Mouse (Mus musculus) gastrocnemius, adult 8-10 months (tissue): Measurements from ENCODE around the gene Cdk19. TPM values are rescaled to one million over a fixed set of nuclear protein-coding genes. Genes with fewer than 3 reads are reported as not detected.
"Not testable (repeated sequence)": the region's sequence is repeated elsewhere in the genome, so short reads cannot be mapped to it uniquely, and the experiment has no call there.

ENCODE experiments used
- DNase-seq, 2 experiments: peaks; one replicate each; pipeline ENCODE4 v3.0.0; 2022; ENCODE audit warnings: low spot score in 2 of 2
- total RNA-seq, 4 experiments: library from RNA; stranded (reverse); gene quantifications; 2 replicates each; pipeline ENCODE4 v1.2.4; 2022

Gene Cdk19
- total RNA-seq, 4 experiments from 2014 or later: 6.8 to 35.5 (median 20.0) TPM

DNA sequence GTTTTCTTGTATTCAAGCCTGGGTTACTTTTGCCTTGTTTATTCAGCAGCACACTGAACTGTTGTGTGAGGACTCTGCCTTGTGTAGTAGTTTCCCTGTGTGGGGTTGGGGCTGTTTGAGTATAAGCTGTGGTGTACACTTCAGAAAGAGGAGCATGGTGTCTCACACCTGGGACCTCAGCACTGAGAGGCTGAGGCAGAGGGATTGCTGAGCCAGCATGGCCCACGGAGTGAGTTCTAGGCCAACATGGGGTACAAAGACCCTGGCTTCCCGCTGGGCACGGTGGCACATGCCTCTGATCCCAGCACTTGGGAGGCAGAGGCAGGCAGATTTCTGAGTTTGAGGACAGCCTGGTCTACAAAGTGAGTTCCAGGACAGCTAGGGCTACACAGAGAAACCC, 139.3 kb downstream of the Cdk19 start:
- DNase-seq: no peak

DNA sequence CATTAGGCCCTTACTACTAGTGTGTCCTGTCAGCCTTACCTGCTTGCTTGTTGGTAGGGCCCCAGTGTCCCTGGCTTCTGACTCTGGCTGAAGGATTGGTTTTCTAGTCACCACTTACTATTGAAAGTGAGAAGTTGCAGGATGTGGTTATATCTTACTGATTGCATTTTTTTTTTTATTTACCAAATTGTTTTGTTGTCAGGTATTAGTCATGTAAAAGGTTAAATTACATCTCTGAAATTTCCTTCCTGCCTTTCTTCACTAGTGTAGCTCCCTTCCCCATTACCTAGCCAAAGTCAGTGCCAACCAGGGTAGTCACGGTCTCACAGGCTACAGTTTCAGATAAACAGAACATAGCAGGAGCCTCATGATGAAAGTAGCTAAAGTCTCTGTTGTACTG, 139.9 kb downstream of the Cdk19 start:
- DNase-seq: no peak

DNA sequence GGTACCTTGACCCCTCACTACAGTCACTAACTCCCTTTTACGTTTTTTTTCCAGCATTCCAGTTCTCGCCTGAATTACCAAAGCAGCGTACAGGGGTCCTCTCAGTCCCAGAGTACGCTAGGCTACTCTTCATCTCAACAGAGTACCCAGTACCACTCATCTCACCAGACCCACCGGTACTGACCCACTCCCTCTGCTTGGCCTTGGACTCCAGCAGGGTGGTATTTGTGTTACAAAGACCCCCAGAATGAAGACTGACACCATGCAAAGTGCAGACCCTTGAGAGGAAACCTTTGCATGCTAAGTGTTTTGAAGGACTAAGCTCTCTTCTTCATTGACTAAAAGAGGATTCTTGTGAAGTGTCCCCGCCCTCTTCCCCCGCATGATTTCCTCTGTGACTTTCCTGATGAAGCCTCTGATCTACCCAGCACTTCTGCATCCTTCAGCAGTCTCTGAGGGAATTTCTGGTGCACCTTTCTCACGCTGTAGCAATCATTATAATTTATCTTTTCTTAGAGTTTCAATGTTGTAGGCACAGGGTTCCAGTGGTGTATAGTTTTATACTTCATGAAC, 140.3 kb downstream of the Cdk19 start:
- no peak for DNase-seq

DNA sequence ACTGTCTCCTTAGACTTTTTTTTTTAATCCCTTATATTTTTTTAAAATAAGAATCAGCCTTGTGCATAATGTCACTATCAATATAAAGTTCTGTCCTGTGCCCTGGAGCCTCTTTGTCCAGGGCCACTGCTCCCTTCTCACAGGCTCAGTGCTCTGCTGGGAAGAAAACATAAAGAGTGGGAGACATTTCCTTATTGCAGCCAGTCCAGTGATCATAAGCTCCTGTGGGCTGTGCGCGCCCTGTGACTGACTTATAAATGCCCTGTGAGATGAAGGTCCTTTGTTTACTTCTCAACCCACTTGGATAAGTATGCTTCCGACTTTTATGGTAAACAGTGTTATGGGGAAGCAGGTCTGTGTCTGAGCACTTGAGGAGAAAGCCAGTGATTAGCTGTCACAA, 142.2 kb downstream of the Cdk19 start:
- no peak for DNase-seq

DNA sequence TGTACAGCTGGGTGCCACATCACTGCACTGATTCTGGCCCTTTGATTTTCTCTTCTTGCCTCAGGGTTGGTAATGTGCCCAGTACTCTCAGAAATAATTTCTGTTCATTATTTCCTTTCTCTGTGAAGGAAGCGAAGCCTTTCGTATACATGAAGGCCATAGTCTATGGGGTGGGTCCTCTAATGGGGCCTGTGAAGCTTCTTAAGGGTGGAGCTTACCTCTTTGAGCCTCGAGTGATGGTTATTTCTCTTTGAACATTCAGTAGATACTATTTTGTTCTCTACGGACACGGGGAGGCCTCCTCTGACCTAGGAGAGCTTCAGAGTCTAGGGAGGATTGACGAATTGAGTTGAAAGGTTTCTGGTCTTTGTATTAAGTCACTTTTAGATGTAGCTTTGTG, 142.9 kb downstream of the Cdk19 start:
- DNase-seq: no peak

DNA sequence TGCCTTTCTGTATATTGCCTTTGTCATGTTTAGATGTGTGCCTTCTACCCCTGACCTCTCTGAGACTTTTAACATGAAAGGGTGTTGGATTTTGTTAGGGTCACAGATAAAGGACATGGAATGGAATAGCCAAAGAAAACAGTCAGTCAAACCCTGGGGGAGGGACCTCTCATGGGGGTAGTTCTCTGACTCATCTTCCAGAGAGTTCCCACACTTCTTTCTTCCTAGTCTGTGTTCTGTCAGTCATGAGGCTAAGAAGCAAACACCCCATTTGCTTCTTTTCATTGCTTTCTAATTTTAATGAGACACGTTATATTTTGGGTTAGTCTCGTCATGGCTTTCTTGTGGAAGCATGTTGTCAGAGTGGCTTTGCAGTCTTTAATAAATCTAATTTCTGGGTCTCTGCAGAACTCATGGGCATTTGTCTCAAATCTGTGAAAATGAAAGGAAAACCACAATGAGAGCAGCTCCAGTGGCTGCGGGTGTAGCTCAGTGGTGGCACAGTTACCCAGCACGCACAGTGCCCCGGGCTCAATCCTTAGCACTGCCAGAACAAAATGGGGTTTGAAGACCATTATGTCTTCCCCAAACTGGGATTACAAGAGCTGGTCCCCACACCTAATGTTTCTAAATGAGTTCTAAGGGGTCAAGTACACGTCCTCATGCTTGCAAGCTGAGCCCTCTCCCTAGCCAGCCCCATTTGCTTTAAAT, 149.9 kb downstream of the Cdk19 start:
- no peak for DNase-seq

DNA sequence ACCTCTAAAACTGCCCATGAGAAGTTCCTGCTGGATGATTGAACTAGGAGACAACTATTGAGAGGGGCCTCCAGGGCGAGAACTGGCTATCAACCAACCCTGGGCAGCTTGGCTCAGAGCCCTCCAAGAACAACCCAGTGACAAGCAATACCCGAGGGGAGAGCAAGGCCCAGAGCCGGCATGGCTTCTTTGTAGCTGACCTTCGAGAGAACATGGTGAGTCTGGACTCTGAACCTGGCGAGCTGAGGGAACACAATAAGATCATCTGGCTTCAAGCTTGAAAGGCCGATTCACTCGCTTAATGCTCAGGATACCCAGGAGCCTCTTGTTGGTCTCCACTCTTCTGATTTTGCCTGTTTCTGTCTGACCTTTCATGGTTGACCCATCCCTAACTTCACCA, 151.8 kb downstream of the Cdk19 start:
- no peak for DNase-seq

DNA sequence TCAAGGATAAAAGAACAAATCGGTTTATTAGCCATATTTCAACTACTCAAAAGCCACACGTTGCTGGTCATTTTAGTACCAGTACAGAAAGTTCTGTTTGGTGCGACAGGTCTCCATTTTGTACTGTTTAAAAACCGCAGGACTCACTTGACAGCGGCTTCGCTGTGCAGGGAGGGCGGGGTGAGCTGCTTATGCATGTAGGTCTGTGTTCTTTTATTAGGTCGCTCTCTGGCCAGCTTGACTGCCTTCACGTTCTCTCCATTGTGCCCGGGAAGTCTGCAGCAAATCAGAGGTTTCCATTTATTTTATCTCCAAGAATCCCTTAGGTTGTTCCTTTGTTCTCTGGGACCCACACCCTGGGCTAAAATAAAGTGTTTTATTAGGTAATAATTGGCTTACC, 152.4 kb downstream of the Cdk19 start:
- DNase-seq: no peak

DNA sequence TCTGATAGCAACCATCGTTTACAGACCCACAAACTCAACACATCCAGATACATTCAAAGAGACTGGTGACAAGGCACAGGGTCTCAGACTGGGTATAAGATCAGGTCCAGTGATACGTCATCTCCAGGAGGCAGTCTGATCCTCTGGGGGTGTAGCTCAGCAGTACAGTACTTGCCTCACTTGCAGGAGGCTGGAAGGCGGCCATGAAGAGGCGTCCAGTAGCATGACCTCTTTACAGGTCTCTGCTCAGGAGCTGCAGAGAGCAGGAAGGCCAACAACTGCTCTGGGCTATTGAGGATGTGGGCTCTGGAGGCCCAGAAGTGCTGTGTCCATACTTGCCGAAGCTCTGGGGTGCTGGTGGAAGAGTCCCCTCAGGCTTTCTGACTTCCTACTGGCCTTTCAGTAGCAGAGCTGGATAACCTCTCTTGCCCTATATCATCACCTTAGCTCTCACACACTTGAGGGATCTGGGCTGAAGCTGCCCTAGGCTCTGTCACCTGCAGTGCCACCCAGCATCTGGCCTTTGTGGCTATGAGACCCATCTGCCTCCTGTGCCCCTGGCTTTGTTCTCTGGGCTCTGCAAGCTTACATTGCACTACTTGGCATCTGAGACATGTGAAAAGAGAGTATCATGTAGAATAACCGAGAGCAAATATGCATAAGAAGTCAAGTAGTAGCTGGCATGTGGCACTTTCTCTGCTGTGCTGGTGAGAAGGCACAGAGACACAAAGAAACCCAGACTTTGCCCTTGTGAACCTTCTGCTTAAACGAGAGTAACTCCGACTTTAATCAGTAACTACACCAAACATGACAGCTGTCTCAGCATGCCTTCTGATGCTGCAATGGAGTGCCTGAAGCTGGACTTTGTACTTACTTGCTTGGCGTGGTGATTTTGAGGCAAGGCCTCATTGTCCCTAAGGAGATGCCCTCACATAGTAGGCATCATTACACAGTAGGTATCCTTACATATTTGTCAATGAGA, 155.1 kb downstream of the Cdk19 start:
- DNase-seq: no peak

DNA sequence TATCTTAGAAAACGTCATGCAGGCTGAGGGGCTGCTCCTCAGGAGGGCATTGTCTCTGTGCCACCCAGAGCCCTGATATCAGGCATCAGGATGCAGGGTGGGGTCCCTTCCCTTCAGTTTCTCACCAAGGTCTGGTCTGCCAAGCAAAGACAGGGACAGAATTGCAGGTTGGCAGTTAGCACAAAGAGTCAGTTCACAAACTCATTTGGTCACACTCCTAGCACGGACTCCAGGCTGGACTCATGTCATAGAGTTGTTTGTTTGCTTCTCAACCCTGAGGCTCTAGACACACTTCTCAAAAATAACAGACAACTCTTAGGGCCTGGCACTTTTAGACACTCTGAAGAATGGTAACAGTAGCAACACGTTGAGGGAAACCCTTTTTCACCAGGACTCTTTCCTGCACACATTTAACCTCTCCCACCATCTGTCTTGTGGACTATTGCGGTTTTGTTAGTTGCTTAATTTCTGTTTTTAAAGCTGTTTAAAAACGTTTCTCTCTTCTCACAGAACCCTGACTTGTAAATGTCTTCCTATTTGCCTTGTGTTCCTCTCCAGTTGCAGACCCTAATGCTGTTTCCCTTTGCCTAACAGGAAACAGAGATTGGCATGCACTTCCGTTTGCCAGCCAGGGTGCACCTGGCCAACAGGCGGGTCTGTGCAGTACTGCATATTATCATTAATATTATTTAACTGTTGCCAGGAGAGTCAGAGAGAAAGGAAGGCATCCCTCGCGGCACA, 158.1 kb downstream of the Cdk19 start:
- no peak for DNase-seq

DNA sequence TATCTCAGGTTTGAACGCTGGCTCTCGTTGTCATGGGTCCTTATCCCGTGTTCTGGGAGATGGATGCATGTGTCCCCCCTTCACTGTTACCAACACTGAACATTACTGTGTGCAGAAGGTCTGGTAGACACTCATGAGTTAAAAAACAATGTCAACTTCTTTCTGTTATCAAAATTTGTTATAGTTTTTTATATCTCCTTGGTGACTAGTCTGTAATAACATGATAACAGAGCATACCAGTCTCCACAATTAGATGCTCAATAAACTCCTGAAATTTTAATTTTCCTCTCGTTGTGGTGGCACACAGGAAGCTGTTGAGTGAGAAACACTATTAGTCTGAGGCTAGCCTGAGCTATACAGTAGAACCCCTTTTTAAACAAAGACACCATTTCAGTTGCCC, 159.1 kb downstream of the Cdk19 start:
- no peak for DNase-seq

DNA sequence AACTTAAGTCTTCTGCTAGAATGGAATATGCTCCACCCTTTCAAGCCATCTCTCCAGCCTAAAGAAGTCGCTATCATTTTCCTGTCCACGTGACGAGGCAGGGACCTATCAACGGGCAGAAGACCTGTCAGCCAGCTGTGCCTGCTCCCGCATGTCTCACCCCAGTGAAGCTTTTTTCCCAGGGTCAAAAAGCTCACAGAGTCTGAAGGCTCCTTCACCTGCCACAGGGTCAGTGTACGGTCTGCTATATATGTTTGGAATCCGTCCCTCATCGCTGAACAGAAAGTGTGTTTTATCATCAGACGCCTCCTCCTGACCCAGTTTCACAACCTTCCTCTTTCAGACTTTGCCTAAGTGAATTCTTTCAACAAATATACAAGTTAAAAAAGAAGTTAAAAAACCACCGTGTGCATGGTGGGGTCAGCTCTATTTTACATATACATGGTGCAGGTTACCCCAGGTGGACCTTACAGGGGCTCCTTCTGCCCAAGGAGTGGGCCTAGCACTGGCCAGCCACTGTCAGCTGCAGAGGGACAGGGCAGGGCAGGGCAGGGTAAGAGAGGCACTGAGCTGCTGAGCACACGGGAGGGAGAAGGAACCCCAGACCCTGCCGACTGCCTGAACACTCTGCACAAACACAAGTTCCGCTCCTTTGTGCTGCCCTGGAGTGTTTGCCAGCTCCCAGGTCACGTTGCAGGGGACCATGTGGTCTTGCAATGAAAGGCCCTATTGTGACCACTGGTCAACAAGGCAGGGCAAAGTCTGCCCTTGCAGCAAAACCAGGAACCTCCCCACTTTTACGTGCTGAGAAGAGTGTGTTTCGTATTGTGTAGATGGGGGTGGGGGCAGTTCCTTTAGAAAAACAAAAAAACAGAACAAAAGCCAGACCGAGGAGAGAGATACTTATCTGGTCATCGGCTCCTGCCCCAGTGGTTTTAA, 160.2 kb downstream of the Cdk19 start:
- DNase-seq: no peak

DNA sequence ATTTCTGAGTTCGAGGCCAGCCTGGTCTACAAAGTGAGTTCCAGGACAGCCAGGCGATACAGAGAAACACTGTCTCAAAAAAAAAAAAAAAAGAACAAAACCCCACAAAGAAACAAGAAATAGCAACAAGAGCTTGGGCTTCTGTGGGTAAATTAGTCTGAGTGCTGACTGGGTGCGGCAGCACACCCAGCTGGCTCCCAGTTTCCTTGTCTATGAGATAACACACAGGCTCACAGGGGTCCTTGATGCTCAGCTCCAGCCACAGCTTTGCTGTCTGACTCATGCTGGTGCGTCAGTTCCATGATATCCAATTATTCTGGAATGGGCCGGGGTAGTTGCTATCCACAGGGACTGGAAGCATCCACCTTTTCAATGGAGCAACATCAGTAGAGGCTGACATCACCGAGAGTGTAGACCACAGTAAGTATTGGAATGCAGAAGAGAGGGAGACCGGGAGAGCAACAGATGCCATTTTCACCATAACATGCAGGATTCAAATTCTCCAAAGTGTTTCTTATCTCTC, 161.4 kb downstream of the Cdk19 start:
- no peak for DNase-seq

DNA sequence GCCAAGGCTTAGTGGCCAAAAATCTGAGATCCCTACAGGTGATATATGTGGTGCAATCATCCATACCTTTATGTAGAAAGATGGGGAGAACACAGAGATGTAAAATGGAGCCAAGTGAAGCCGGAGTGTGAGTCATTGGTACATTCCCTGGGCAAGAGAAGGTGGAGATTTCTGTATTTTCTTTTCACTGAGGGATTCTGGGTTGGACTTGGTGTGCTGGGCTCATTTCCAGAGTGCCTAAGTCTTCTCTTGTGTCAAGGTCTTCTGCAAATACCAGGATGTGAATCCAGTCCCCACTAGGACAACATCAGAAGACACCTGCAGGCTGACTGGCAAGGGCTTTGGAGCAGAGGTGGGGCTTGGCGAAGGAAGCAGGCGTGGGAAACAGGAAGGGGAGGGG, 163.4 kb downstream of the Cdk19 start:
- DNase-seq: no peak

DNA sequence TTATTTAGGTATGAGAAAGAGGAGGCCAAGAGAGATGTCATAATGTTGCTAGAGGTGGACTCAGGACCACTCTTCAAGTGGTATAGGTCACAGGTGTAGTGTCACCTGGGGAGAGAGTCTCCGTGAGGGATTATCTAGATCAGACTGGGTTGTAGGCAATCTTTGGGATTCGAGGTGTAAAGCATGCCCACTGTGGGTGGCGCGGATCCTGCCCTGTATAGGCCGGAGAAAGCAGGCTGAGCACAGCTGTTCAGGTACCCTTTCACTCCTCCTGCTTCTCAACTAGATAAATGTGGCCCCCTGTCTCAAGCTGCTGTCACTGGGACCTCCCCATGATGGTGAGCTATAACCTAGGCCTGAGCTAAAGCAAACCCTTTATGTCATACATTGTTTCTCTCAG, 171.0 kb downstream of the Cdk19 start:
- no peak for DNase-seq

DNA sequence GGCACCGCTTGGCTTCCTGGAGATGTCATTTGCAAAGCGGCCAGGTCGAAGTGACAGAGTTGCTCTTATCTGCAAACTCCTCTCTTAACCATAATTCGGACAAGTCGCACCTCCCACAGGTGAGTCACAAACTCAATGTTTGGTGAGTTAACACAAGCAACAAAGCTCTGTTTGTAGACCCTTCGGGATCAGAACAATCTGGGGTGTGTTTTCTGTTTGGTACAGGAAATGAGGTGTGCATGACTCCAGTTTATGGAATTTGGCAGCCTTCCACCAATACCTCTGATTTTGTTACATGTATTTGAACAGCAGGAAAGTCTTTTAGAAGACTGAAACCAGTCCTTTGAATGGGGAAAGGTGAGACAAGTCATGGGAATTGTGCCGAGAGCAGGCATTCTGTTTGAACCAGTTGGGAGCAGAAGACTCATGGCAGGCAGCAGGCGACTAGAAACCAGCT, 171.9 kb downstream of the Cdk19 start:
- no peak for DNase-seq

DNA sequence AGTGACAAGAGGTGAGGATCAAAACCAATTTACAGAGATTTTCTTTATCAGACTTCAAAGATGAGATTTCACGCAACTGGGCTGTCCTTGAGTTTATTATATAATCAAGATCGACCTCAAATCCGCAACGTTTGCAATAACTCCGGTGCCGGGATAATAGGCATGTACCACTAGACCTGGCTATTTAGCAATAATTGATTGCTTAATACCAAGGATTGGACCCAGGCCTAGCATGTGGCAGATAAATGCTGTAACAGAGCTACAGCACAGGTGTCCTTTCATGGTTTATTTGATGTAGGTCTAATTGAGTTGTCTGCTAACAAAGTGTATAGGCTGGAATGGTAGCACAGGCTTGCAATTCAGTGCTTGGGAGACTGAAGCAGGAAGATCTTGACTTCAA, 172.8 kb downstream of the Cdk19 start:
- DNase-seq: no peak

DNA sequence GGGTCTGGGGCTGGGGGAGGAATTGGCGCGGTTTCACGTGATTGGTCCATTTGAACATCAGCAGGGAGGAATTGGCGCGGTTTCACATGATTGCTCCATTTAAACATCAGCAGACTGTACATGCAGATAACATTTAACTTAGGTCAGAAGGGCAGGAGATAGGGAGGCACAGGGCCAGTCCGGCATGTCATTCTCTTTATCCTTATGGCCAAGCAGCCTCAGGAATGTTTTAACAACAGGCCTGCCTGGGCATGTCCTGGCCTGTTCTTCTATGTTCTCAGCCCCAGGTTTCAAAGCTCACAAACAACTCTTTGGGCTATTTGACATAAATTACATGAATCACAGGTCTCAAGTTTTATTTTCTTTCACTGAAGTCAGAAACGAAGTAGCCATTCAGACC, 173.6 kb downstream of the Cdk19 start:
- not testable (repeated sequence) for DNase-seq

DNA sequence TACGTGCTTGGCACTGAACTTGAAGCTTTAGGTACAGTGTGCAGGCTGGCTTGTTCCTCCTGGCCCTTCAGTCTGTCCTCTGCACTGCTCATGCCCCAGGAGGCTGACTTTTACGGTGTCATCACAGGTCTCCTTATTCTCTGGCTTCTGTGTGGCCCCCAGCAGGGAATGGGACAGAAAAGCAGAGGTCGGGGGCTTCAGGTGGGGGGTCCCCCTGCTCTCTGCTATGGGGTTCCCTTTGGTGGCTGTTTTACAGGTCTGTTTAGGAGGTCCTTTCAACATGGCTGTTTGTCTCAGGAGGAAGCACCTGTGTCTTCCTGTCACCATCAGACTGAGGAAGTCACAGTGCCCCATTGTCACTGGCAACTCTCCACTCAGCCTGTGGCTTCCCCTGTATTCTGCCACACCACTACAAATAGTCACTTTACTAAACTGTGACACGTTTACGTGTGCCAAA, 175.9 kb downstream of the Cdk19 start:
- no peak for DNase-seq

DNA sequence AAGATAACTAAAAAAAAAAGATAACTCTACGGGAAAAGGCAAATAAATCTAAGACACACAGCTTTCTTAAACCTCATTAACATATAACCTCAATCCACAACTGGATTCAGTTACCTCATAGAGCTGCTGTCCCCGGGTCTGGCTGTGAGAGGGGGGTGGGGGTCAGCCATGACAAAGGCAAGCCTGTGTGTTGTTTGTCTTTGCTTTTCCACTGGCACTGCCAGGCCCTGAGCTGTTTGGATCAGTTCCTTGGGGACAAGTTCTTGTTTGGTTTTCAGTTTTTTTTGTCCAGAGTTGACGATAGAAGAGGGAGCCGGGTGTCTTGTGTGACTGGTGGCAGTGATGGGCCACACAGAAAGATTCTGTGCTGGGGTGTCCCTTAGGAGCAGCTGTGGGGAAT, 177.1 kb downstream of the Cdk19 start:
- no peak for DNase-seq
